Mouse (Mus musculus) ES-Bruce4 (cell line): ENCODE data around the gene Ankfy1. TPM values are rescaled to one million over a fixed set of nuclear protein-coding genes. Genes with fewer than 3 reads are reported as not detected.

Source experiments
- H3K27ac ChIP-seq: 2 replicates; pipeline ENCODE4 v1.5.1; 2012; ENCODE audit warnings: low read length, inconsistent platforms; ENCODE audit not compliant: insufficient read depth
- H3K27me3 ChIP-seq: 2 replicates; pipeline ENCODE4 v1.6.1; 2012; ENCODE audit warnings: mild to moderate bottlenecking, low read length, inconsistent platforms; ENCODE audit not compliant: control insufficient read depth, poor library complexity, insufficient read depth, severe bottlenecking
- H3K36me3 ChIP-seq: 2 replicates; pipeline ENCODE4 v1.6.1; 2012; ENCODE audit warnings: inconsistent platforms, mild to moderate bottlenecking, low read length, moderate library complexity; ENCODE audit not compliant: control insufficient read depth, poor library complexity, insufficient read depth, severe bottlenecking
- H3K4me1 ChIP-seq: one replicate; pipeline ENCODE4 v1.8.1; 2011; ENCODE audit warnings: low read length; ENCODE audit not compliant: control insufficient read depth, insufficient read depth
- H3K4me3 ChIP-seq: 2 replicates; pipeline ENCODE4 v1.5.1; 2011; ENCODE audit warnings: low read depth, mild to moderate bottlenecking, low read length
- H3K9ac ChIP-seq: 2 replicates; pipeline ENCODE4 v1.6.1; 2012; ENCODE audit warnings: low read depth, mild to moderate bottlenecking, inconsistent platforms; ENCODE audit not compliant: poor library complexity, severe bottlenecking
- H3K9me3 ChIP-seq: replicated peaks from 2 replicates; pipeline ENCODE4 v1.6.1; 2012; ENCODE audit warnings: mild to moderate bottlenecking, low read length, inconsistent platforms; ENCODE audit not compliant: control insufficient read depth, poor library complexity, insufficient read depth, severe bottlenecking
- CTCF ChIP-seq: IDR thresholded peaks from one replicate; pipeline ENCODE4 v1.8.1; 2011; ENCODE audit warnings: low read depth, low read length
- EP300 ChIP-seq: IDR thresholded peaks from 2 replicates; pipeline ENCODE4 v1.6.1; 2011; ENCODE audit warnings: low read depth, low read length; ENCODE audit not compliant: insufficient read depth
- POLR2A ChIP-seq: IDR thresholded peaks from one replicate; pipeline ENCODE4 v1.8.1; 2011; ENCODE audit warnings: low read length; ENCODE audit not compliant: insufficient read depth
- polyA plus RNA-seq: library from polyadenylated mRNA; stranded (reverse); fragments of >200 nt; gene quantifications from 2 replicates; pipeline ENCODE4 v1.2.4, GENCODE M21; 2011; ENCODE audit warnings: low read depth; ENCODE audit not compliant: missing spikeins, insufficient read depth, insufficient read length

Gene Ankfy1
- polyA plus RNA-seq, 1 experiment: 40.0 TPM

- no peaks in the 10 kb centered on the region for H3K27me3 ChIP-seq
- no peak overlapping the region for H3K4me3 ChIP-seq
- H3K4me1 ChIP-seq: no peaks in the 10 kb centered on the region
- no peak overlapping the region for H3K9ac ChIP-seq
- TF ChIP-seq POLR2A (no peak), CTCF (no peak), EP300 (no peak)
- H3K9me3 ChIP-seq: no peaks in the 10 kb centered on the region
- peaks cover 11% of the 10 kb centered on the region for H3K36me3 ChIP-seq
- no peak overlapping the region for H3K27ac ChIP-seq
Observed at GRCm38 (mm10) chr11:72683402-72683801, 6.4 kb upstream of the Ankfy1 start.

GRCm38 (mm10) chr11:72686697-72687096 is 3.1 kb upstream of the Ankfy1 start:
- no peaks in the 10 kb centered on the region for H3K9me3 ChIP-seq
- TF ChIP-seq EP300: no peak
- peaks cover 6% of the 10 kb centered on the region; the same call in 1 of the 2 replicates for H3K36me3 ChIP-seq
- no peaks in the 10 kb centered on the region for H3K4me1 ChIP-seq
- no peak overlapping the region for H3K27ac ChIP-seq
- H3K4me3 ChIP-seq: no peak overlapping the region
- H3K27me3 ChIP-seq: no peaks in the 10 kb centered on the region
- no peak overlapping the region for H3K9ac ChIP-seq

- no peak overlapping the region for H3K27ac ChIP-seq
- no peaks in the 10 kb centered on the region for H3K9me3 ChIP-seq
- no peak overlapping the region for H3K4me3 ChIP-seq
- peak overlapping the region; percentile 56; the same call in 1 of the 2 replicates for H3K9ac ChIP-seq
- H3K27me3 ChIP-seq: no peaks in the 10 kb centered on the region
- TF ChIP-seq CTCF (no peak), EP300 (no peak), POLR2A (no peak)
- H3K36me3 ChIP-seq: 0 out of 2 replicates have a peak, but pooled peaks cover 3% of the 10 kb centered on the region
- no peaks in the 10 kb centered on the region for H3K4me1 ChIP-seq
Observed at GRCm38 (mm10) chr11:72688242-72688641, 1.6 kb upstream of the Ankfy1 start.

GRCm38 (mm10) chr11:72689115-72689514 is 691 bp upstream of the Ankfy1 start:
- Histone ChIP-seq H3K36me3 (0 out of 2 replicates have a peak, but pooled peaks cover 3% of the 10 kb centered on the region), H3K4me1 (no peaks in the 10 kb centered on the region), H3K9me3 (no peaks in the 10 kb centered on the region), H3K27ac (no peak overlapping the region), H3K4me3 (no peak overlapping the region), H3K9ac (peak overlapping the region; percentile 86), H3K27me3 (no peaks in the 10 kb centered on the region)
- TF ChIP-seq CTCF: no peak
- TF ChIP-seq POLR2A: no peak
- TF ChIP-seq EP300: no peak

- Histone ChIP-seq H3K4me1 (no peaks in the 10 kb centered on the region), H3K27ac (no peak overlapping the region), H3K9ac (no peak overlapping the region), H3K36me3 (no peaks in the 10 kb centered on the region), H3K4me3 (no peak overlapping the region), H3K9me3 (no peaks in the 10 kb centered on the region), H3K27me3 (no peaks in the 10 kb centered on the region)
- no peak for TF ChIP-seq EP300
- no peak for TF ChIP-seq POLR2A
- TF ChIP-seq CTCF: no peak
Observed at GRCm38 (mm10) chr11:72692353-72692752, 2.5 kb downstream of the Ankfy1 start.

GRCm38 (mm10) chr11:72695025-72695424 is 5.2 kb downstream of the Ankfy1 start:
- H3K36me3 ChIP-seq: no peaks in the 10 kb centered on the region
- TF ChIP-seq POLR2A (no peak), CTCF (no peak), EP300 (no peak)
- no peak overlapping the region for H3K27ac ChIP-seq
- H3K4me1 ChIP-seq: no peaks in the 10 kb centered on the region
- H3K9me3 ChIP-seq: no peaks in the 10 kb centered on the region
- no peak overlapping the region for H3K9ac ChIP-seq
- no peaks in the 10 kb centered on the region for H3K27me3 ChIP-seq
- no peak overlapping the region for H3K4me3 ChIP-seq
